Mouse (Mus musculus): ENCODE data around the gene Skor1. TPM values are rescaled to one million over a fixed set of nuclear protein-coding genes. Genes with fewer than 3 reads are reported as not detected.

Gene Skor1
- total RNA-seq (2021) = under 1 TPM; 0.10 to 0.56 TPM

- intact Hi-C loops (cut with DNase I) = loop anchor here (5.0 kb wide), 1 partner anchor 249 kb away; the partner anchor contains the start of gene 2300009A05Rik
Observed at GRCm38 (mm10) chr9:63148410-63149371, at the start of gene Skor1. Skor1 (minus strand) TSS chr9:63148961.

DNA sequence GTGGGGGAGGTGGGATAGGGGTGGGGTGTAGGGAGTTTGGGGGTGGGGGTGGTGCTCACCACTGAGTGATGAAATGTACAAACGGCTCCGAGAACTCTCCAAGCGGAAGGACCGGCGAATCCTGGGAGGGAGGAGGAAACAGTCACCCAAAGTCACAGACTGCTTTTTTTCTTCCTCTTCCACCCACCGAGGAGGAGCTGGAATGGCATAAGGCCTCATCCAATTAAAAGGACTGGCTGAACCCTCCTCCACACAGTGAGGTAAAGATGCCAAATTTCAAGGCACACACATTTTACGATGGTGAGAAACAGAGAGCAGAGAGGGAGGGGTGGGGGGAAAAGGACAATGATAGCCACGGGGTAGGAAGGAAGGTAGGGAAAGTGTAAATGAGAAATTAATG, 48.5 kb upstream of the Skor1 start:
- intact Hi-C loops (cut with DNase I) = no loop called here
- DNase-seq = peak; percentile 19

More at GRCm38 (mm10) chr9:63148410-63149371, at the start of gene Skor1:
- no peak for DNase-seq

- no peak for DNase-seq
- intact Hi-C loops (cut with DNase I) = no loop called here
Observed at GRCm38 (mm10) chr9:63196114-63196682, 47.4 kb upstream of the Skor1 start.

DNA sequence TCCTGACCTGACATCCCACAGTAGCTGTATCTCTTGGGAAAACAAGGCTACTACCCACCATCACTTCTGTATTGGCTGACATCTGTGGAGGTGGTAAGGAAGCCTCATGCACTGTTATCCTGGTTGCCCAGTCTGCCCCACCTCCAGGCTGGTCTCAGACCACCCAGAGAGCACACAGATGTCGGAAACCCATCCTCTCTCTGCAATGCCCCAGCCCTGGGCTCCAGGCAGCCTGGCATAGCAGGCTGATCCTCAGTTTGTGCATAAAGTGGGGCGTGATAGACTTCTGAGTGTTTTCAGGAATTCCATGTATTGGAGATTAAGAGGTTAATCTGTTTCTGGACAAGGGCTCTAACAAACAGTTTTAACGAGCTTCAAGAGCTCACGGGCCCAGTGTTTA, 46.8 kb upstream of the Skor1 start:
- peak; percentile 29 for DNase-seq
- intact Hi-C loops (cut with DNase I) = no loop called here

GRCm38 (mm10) chr9:63194791-63195190, 46.0 kb upstream of the Skor1 start:
- no peak for DNase-seq
- intact Hi-C loops (cut with DNase I) = no loop called here

- intact Hi-C loops (cut with DNase I) = no loop called here
- DNase-seq = no peak
Observed at GRCm38 (mm10) chr9:63192809-63193208, 44.0 kb upstream of the Skor1 start.

- no peak for DNase-seq
- intact Hi-C loops (cut with DNase I) = no loop called here
Observed at GRCm38 (mm10) chr9:63187310-63187709, 38.5 kb upstream of the Skor1 start.

DNA sequence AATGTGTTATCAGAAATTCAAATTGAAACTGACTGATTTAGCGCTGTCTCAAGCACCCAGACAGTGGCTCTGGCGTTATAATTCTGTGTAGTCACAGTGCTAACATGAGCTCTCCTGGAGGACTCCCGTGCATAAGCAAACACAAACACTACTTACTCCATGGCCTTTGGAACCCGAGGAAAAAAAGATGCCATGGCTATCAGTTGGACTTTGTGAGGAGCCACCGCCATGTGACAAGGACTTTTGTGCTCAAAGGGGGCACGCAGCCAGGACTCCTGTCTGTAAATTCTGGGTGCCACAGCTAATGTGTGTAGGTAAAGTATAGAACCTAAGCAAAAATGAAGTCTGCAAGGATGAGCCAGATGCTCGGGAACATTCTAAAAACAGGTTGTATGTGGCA, 36.5 kb upstream of the Skor1 start:
- DNase-seq = no peak
- intact Hi-C loops (cut with DNase I) = no loop called here

- no peak for DNase-seq
- intact Hi-C loops (cut with DNase I) = no loop called here
Observed at GRCm38 (mm10) chr9:63183864-63184263, 35.1 kb upstream of the Skor1 start.

DNA sequence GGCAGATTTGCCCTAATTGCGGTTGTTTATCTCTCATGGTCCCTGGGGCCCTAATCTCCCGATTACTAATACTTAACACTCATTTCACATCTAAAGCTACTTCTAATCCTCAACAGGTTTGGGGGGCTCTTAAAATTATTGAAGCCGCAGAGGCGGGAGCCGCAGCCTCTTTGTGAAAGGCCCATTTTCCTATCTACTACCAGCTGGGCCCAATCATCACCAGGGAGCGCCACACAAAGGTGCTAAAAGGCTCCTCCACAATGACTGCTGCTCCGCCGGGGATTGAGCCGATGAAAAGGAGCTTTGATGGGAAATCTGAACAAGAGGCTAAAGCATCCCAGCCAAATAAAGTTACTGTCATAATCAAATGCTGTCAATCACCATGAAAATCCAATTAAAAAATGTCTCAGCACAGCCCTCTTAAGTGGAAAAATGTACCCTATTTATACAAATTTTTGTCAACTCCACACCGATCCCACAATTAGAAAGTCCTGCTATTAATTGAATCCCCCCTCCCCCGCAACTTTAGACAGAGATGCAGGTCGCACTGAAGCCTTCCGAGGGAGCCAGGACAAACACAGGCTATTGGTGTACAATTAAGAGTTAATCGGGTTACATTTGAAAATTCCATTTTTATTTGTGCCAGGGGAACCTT, 33.7 kb upstream of the Skor1 start:
- intact Hi-C loops (cut with DNase I) = no loop called here
- DNase-seq = no peak

- no peak for DNase-seq
Observed at GRCm38 (mm10) chr9:63181337-63182178, 32.8 kb upstream of the Skor1 start.

DNA sequence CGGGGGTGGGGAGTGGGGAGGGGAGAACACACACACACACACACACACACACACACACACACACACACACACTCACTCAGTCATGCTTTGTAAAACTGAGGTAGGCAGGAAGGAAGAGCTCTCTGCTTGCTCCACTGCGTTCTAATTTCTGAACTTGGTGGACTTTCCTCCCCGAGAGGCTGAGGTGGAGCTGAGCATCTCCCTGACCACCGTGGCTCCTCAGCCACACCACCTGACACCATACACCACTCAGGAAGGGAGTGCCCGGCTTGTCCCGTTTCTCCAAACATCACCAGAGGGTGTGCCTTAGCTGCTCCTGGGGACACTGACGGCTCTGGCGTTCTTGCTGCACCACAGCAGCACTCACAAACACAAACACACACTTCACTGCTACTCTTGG, 29.5 kb upstream of the Skor1 start:
- intact Hi-C loops (cut with DNase I) = no loop called here

More at GRCm38 (mm10) chr9:63181337-63182178, 32.8 kb upstream of the Skor1 start:
- intact Hi-C loops (cut with DNase I) = no loop called here

GRCm38 (mm10) chr9:63174001-63174721, 25.4 kb upstream of the Skor1 start:
- intact Hi-C loops (cut with DNase I) = no loop called here
- DNase-seq = no peak

More for the DNA sequence above, 29.5 kb upstream of the Skor1 start:
- no peak for DNase-seq

DNA sequence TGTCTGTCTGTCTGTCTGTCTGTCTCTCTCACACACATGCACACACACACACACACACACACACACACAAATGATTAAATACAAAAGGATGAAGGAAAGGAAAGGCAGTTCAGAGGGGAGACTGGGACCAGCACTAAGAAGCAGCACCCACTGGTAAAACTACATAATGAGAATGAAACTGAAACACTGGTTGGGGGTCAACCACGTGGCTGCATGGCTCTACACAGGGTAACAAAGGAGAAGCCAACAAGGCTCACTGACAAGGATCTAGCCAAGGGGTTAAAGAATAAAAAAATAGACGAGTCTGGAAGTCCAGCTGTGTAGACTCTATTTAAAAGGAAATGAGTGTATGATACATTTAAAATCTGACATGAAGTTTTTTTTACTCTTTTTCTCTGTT, 23.2 kb upstream of the Skor1 start:
- no peak for DNase-seq
- intact Hi-C loops (cut with DNase I) = no loop called here

- no peak for DNase-seq
- intact Hi-C loops (cut with DNase I) = no loop called here
Observed at GRCm38 (mm10) chr9:63169127-63169526, 20.4 kb upstream of the Skor1 start.

GRCm38 (mm10) chr9:63165070-63165469, 16.3 kb upstream of the Skor1 start:
- intact Hi-C loops (cut with DNase I) = no loop called here
- no peak for DNase-seq

DNA sequence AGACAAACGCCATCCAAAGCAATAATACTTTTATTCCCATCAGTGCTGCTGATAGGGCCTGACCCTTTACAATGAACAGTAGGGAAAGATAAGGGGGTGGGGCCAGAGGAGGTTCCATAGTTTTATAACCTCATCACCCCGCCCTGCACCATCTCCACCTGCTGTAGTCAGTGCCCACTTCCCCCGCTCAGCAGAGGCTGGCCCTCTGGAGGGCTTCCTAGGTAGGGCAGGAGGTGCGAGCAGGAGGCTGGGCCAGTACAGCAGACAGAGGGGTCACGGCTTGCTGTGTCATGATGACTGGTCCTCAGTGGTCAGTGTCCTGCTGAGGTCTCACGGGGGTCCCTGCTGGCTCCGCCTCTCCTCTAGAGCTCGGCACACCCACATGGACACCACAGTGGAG, 15.0 kb upstream of the Skor1 start:
- DNase-seq = no peak
- intact Hi-C loops (cut with DNase I) = no loop called here

DNA sequence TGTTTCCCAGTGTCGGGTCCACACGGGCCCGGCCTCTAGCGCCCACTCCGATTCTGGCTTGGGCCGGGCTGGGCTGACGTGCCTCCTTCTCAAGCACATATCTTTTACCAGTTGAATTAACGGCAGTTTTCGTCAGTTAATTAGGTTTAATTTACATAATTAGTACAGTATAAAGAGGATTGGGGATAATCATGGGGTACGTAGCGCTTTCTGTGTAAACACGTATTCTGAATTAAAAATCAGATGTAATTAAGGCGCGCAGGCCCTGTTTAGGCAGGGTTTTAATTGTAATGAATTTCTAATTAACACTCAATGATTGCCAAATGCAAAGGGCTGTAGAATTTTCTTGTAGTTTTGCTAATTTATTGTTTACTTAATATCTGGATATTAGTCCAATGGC, 3.2 kb upstream of the Skor1 start:
- intact Hi-C loops (cut with DNase I) = no loop called here
- no peak for DNase-seq

GRCm38 (mm10) chr9:63151072-63151870, 2.5 kb upstream of the Skor1 start:
- intact Hi-C loops (cut with DNase I) = no loop called here
- peak; percentile 54 for DNase-seq

Data from left cerebral cortex, postnatal 4 days (tissue).